Mouse (Mus musculus) kidney, adult 2 months (tissue): ENCODE measurements around the gene Nsg2.

Experiments used
- CTCF ChIP-seq: fragments of 200-500 bp; conservative IDR thresholded peaks from 2 replicates; pipeline ENCODE4 v1.5.1; 2011; ENCODE audit warnings: low read depth, mild to moderate bottlenecking, control low read depth, low read length, moderate library complexity, mixed read lengths; ENCODE audit not compliant: insufficient read depth, insufficient read length
- POLR2A ChIP-seq: fragments of 200-500 bp; IDR thresholded peaks from one replicate; pipeline ENCODE4 v1.6.1; 2011; ENCODE audit warnings: low read depth, low read length, control low read depth

- TF ChIP-seq POLR2A (no peak), CTCF (no peak)
Observed at GRCm38 (mm10) chr11:32039656-32040055, 39.4 kb downstream of the Nsg2 start.
